Mouse (Mus musculus): ENCODE results near the gene Cst6.
"Not testable (repeated sequence)": the region's sequence is repeated elsewhere in the genome, so short reads cannot be mapped to it uniquely, and the experiment has no call there.

Gene Cst6

DNA sequence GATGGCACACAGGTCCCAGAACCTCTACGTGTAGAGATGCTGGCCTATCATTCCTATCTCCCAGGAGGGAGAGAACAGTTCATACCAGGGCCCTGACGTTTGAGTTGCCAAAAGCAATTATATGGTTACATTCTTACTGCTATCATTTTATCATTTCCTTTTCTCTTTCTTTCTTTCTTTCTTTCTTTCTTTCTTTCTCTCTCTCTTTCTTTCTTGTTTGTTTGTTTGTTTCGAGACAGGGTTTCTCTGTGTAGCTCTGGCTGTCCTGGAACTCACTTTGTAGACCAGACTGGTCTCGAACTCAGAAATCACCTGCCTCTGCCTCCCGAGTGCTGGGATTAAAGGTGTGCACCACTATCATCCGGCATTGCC lies at the start of gene Cst6:
Cst6 (minus strand) TSS at position 73 of the 372 bp plus-strand sequence.
- not testable (repeated sequence) for DNase-seq (ENCODE audit: low spot score)

DNA sequence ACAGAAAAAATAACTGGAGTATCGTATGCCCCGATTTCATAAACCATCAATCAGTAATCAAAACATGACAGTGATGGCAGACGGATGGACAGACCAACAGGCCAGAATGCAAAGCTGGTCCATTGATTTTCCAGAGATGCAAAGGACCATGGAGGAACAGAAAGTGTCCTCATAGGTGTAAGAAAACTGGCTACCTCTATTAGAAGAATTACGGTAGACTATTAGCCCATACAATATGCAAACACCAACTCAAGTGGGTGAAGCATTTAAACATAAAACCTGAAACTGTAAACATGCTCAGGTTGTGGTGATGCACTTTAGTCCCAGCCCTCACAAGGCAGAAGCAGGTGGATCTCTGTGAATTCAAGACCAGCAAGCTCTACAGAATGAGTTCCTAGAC lies 46.0 kb upstream of the Cst6 start:
- peak; percentile 34 for DNase-seq (ENCODE audit: low spot score)

DNA sequence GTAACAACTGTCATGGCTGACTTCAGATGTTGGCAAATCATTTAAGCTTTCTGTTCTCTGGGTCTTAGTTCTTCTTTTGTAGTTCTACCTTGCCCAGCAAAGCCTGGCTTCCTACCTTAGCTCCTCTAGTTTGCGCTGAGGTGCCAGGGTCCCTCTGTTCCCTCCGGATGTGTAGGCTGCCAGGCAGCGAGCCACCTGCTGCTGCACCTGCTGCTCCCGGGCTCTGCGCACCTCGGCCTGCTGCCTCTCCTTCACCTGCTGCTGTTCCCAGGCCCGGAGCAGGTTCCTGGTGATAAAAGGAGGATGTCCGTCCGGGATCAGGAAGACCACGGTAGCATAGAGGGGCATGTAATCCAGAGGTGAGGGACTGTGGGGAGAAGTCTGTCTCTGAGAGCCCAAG lies 44.8 kb upstream of the Cst6 start:
- DNase-seq (ENCODE audit: low spot score) = no peak

DNA sequence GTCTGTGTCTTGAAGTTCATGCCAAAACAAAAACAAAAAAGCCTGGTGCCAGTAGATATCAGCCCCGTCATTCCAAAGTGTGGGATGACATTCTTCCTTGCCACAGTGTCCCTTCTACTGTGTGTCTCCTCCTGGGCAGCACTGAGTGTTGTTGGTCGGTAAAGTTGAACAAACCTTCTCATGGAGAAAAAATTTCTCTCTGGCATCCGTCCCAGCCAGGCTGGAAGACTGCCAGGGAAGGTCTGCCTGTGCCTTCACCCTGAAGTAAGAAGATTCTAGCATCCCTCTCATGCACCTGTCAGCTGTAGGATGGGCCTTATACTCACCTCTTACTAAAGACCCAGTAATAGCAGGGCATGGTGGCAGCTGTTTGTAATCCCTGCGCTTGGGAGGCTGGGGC lies 43.5 kb upstream of the Cst6 start:
- DNase-seq (ENCODE audit: low spot score) = no peak

DNA sequence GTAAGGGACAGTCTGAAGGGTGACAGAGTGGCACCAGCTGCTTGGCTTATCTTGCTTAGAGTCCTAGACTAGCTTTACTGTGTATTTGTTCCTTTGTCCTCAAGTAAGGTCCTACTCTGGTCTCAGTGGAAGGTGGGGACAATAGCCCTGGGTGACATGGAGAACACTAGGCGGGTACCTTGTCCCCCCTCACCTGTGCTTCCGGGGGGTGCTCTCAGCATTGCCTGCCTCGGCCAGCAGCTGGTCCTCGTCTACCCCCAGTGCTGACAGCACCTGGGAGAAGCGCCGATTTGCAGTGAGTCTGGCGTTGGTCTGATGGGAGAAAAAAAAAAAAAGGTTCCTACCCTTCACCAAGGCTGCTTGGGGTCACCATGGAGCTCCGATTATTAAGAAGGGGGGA lies 41.0 kb upstream of the Cst6 start:
- DNase-seq (ENCODE audit: low spot score) = no peak

DNA sequence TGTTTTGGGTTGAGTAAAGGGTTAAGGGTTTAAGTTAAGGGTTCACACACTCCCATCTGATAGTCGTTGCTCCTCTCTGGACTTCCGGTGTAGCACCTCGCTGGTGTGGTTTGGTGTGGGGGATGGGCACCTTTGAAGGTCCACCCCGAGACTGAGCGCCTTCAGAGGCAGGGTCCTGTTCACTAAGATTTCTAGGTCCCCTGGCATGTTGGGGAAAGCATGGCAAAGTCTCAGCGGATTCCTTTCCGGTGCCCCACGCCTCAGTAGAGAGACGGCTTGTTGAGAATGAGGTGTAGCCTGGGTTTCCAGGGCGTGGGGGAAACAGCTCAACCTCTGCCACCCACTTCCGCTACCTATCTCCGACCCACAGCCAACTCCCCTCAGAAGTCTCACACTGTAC lies 40.3 kb upstream of the Cst6 start:
- DNase-seq (ENCODE audit: low spot score) = no peak

DNA sequence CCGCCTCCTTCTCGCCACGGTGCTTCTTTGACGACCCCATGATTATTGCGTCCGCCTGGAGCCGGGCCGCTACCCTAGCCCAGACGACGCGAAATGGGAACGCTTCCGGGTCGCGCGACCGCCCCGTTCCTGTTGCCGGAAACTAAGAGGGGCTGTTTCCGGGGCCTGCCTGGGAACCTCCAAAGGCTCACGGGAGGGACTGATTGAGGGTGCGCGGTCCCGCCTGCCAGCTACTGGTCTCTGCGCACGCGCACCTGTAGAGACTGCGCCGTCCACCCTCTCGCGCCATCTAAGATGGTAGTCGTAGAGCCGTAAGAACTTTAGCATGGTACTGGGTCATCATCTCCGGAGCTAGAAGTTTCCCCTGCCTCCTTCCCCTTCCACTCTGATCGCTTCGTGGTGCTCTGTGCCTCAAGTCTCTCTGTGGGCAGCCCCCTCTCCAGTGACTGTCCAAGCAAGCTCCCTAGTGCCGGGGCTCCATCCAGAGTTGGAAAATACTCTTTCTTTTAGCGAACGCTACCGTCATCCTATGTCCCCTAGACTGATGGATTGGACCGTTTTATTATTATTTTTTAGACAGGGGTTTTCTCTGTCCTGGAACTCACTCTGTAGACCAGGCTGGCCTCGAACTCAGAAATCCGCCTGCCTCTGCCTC lies 39.3 kb upstream of the Cst6 start, which contains the start of gene Sart1:
Sart1 (minus strand) TSS at position 116 of the 655 bp plus-strand sequence.
- peak; percentile 98 for DNase-seq (ENCODE audit: low spot score)

DNA sequence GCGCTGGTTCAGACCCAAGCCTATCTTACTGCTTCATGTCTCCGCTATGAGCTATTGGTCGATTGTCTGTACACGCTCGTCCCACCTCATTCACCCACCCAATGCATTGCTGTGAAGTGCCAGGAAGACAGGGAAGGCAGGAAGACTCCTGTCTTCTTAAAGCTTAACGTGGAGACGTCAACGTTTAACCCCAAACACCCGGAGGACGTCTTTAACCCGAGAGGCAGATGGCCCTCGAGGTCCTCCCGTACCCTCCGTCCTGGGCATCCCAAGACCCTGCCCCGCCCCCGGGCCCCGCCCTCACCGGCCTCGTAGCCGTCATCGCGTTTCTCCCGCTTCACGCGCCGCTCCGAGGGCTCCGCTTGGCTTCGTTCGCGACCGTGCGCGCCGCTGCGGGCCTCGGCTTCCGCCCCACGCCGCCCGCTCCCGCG lies 38.7 kb upstream of the Cst6 start:
- peak; percentile 33 for DNase-seq (ENCODE audit: low spot score)

DNA sequence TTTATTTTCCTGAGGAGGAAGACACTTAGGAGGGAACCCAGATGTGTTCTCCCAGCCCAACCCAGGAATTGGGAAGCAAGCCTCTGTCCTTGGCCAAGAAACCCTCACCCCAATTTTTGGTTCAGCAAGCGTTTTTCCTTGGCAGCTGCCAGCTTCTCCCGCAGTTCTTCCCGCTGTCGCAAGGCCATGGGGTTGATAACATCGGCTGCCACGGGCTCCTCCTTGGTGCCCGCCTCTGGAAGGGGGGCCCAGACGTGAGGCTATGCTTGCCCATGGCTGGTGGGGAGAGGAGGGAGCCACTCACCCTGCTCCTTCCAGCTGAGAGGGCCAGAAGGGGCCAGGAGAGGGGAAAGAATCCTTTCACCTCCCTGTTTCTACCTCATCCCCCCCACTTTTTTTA lies 35.3 kb upstream of the Cst6 start:
- no peak for DNase-seq (ENCODE audit: low spot score)

DNA sequence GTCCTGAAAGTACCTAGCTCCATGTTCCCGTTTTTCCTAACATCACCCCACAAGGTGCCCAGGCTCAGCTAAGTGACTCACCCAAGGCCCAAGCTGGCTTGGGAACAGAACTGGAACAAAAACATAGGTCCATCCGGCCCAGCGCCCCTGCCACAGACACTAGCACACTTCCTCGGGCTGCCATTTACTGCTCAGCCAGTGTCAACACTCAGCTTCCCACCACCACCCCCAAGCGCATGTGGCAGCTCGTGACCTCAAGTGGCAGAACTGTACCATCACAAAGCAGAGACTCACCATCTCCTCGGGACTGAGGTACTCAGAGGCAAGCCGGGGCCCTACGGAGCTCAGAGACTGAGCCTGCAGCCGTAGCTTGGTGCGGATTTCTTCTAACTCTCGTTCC lies 34.0 kb upstream of the Cst6 start:
- no peak for DNase-seq (ENCODE audit: low spot score)

DNA sequence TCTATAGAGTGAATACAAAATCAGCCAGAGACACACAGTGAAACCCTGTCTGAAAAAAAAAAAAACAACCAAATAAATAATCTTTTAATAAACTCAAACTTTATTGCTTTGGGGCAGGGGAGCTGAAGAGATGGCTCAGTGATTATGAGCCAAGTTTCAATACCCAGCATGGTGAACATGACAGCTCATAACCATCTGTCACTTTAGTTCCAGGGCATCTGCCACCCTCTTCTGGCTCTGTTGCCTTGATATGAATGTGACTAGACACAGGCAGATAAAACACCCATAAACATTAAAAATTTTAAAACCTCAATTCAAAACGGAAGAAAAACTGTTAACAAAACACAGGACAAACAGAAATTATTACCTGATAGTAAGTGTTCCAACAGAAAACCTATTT lies 28.1 kb upstream of the Cst6 start:
- DNase-seq (ENCODE audit: low spot score) = no peak

DNA sequence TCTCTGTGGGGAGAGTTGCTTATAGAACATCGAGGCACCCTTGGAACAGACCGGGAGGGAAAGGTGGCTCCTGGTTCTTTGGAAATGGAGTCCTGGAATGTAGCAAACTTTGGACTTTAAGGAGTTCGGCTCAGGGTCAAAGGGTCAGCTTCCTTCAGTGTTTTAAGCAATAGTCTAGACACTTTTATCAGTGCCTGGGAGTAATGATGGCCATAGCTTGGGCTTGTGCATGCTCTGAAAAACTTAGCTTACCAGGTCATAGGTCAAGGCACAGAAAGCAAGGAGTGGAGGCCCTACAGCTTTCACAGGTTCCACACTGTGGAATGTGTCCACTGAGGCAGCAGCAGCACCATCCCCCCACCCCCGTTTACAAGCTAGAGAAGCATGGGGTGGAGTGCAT lies 25.4 kb upstream of the Cst6 start:
- no peak for DNase-seq (ENCODE audit: low spot score)

DNA sequence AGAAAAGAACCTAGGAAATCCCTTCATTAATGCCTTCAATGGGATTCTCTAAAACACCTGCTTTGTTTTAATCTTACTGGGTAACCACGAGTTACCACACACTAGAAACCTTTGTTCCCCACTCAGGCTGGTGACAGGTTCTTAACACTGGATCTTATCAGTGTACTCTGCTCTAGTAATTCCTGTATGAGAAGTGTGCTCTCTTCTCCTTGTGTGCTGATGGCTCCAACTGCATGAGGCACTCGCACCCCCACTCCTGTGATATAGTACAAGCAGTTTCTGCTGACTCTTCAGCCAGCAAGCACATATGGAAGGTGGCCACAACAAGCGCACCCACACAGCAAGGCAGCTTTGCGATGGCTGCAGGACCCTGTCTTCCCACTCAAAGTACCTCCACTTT lies 24.8 kb upstream of the Cst6 start:
- no peak for DNase-seq (ENCODE audit: low spot score)

DNA sequence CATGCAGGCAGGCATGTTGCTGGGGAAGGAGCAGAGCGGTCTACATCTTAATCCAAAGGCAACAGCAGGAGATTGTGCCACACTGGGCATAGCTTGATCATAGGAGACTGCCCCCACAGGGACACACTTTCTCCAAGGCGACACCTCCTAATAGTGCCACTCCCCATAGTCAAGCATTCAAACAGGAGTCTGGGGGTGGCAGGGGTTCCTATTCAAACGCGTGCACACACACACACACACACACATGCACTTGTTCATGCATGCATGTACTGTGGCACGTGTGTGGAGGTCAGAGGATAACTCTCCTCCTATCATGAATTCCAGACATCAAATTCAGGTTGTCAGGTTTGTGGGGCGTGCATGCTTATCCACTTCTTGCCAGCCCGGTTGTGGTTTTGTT lies 23.4 kb upstream of the Cst6 start:
- no peak for DNase-seq (ENCODE audit: low spot score)

DNA sequence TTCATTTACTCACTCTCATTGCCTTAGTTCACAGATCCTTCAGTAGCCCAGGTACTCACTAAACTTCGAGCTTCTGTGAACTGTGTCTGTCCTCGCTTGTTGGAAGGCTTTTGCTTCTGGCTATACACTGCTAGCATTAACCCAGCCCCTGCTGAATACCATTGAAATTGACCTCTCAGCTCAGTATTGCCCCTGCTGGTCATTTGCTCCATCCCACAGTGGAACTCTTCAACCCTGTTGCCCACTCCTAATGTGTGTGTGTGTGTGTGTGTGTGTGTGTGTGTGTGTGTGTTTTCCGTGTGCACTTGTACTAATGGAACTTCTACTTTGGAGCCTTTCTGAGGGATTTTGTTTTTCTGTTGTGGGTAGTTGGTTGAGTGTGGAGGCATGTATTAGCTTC lies 21.6 kb upstream of the Cst6 start:
- DNase-seq (ENCODE audit: low spot score) = peak; percentile 41

DNA sequence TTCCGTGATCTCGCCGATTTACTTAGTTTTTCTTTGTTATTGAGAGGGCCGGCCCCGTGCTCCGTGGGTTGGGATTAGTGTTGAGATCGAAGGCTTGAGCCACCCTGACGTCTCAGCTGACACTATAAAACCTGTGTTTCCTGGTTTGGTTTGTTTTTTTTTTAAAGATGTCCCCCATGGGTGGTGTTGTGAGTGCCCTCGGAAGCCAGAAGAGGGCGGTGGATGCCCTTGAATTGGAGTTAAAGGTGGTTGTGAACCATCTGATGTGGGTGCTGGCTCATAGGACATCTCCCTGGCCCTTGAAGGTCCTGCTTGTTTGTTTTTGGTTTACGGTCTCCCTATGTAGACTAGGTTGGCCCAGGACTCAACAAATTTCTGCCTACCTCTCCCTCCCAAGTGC lies 18.1 kb upstream of the Cst6 start:
- DNase-seq (ENCODE audit: low spot score) = no peak

DNA sequence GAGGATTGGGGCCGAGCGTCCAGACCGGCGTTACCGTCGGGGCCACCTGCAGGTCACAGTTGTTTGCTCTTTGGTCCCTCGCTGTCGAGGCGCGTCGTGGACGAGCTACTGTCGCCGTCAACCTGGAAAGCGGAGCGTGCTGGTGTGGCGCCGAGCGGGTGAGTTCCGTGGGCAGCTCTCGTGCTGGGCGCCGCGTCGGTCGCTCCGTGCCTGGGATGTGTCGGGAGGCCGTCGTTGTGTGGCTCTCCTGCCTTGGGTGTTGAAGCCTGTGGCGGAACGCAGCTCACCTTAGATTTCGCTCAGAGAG lies 17.6 kb upstream of the Cst6 start, which contains the start of gene Banf1:
Banf1 (minus strand) TSS at position 116 of the 307 bp plus-strand sequence.
- no peak for DNase-seq (ENCODE audit: low spot score)

DNA sequence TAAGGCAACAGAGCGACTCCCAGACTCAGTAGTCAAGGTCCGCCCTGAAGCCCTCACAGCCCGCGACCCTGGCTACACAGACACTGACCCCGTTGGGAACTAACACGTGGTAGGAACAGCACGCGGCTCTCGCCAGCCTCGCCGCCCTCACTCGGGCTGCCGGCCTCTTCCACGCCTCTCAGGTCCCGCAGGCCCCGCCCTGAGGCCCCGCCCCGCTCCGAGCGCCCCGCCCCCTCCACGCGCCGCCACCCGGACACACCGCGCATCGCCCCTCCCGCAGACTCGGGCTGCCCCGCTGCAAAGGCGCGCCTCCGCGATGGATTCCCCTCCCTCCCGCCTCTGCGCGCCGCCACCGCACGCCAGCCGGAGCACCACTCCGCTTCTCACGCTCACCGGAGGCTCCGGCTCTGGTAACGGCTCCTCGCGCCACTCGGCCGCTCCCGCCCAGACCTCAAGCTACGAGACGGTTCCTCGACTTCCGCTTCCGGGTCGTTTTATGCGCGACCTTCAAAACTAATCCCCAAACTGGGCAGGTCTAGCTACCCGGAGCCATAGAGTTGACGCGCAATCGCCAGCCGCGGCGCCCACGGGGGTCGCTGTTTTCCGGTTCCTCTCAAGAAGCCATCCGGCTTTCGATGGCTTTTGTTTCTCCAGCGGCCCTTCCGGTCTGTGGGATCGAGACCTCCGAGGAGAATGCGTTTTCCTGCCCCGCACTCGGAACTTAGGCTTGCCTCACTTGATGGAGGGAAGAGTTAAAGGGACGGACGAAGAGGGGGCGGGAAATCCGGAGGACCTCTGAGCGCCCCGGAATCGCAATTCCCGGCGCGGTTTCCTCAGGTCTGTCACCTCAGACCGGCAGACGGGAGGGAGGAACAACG lies 17.0 kb upstream of the Cst6 start, which contains the start of gene Eif1ad:
Eif1ad (plus strand) TSS at position 567 of the 878 bp plus-strand sequence.
- peak; percentile 97 for DNase-seq (ENCODE audit: low spot score)

DNA sequence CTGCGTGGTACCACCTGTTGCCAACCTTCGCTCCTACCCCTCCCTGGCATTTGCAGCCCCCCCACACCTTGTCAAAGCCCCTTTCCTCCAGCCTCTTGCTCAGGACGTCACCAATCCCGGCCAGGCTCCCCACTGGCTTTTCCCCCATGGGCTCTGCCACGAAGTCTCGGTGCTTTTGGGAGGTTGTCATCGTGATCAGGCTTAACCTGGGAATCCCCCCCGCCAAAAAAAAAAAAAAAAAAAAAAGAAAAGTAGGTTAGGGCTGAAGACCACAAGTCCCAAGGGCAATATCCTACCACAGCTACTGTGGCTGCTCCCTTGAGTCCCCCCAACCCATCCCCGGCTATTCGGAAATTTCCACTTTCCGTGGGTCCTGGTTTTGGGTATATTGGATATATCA lies 16.4 kb upstream of the Cst6 start:
- DNase-seq (ENCODE audit: low spot score) = no peak

DNA sequence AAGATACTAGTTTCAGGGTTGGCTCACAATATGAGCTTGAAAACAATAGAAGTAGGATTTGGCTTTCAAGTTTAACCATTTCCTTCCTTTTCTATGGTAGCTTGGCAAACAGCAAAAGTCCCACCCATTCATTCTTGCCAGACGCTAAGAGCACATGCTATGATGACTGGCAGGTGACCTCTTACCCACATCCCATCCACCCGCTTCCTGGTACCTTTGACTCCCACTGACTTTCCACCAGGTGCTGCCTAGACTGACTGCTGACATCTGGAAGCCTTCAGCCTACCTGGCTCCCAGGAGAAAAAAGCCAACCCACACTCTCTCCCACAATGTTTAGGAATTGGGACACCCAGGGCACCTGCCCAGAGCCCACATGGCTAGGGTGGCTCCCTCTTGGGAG lies 14.8 kb upstream of the Cst6 start:
- DNase-seq (ENCODE audit: low spot score) = no peak

DNA sequence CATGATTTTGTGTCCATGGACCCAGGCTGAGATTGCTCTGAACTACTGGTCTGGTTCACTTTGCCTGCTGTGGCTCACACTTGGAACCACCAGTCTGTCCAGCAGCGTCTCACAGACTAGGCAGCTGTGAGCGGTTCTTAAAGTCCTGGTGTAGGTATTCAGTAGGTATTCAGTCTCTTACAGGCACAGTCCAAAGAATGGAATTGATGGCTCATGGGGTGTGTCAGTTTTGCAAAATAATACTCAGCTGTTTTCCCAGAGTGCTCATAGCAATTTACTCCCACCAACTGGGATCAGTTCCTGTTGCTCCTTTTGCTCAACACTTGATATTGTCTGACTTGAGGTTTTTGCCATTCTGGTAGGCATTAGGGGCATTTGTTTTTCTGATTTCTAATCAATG lies 12.8 kb upstream of the Cst6 start:
- DNase-seq (ENCODE audit: low spot score) = no peak

DNA sequence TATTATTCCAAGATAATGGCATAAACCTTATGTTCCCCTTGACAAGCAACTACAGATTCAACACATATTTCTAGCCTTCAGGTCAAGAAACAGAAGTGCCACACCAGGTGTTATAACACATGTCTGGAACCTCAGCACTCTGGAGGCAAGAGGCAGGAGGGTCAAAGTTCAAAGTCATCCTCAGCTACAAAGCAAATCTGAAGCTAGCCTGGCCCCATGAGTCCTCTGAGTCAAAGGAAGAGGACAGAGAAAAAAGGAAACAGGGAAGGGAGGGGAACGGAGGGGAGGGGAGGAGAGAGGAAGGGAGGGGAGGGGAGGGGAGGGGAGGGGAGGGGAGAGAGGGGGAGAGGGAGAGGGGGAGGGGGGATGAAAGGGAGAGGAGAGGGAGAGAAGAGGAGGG lies 6.7 kb upstream of the Cst6 start:
- DNase-seq (ENCODE audit: low spot score) = no peak

DNA sequence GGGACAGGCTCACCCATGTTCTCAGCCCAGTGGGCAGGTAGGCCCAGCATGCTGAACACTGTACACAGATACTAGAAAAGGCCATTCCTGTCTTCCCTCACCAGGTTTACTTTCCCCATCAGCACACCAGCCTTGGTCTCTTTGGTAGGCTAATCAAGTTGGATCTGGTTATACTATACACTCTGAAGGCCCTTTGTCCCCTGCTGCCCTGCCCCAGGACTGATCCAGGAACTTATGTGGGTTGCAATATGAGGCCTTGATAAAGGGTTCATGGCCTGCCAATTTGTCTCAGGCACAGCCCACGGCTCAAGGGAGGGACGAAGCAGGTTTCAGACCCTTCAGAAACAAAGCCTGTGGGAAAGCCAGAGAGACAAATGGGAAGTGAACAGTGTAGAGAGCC lies 4.2 kb upstream of the Cst6 start:
- DNase-seq (ENCODE audit: low spot score) = no peak
